Mouse (Mus musculus): ENCODE data around the gene Zranb1. TPM values are rescaled to one million over a fixed set of nuclear protein-coding genes. Genes with fewer than 3 reads are reported as not detected.
A peak's percentile ranks its signal among the peaks of the same experiment; 100 is the strongest.

The Zranb1 gene
- total and polyA plus RNA-seq, 3 experiments, result 8.2 to 37.2 (median 31.5) TPM

DNA sequence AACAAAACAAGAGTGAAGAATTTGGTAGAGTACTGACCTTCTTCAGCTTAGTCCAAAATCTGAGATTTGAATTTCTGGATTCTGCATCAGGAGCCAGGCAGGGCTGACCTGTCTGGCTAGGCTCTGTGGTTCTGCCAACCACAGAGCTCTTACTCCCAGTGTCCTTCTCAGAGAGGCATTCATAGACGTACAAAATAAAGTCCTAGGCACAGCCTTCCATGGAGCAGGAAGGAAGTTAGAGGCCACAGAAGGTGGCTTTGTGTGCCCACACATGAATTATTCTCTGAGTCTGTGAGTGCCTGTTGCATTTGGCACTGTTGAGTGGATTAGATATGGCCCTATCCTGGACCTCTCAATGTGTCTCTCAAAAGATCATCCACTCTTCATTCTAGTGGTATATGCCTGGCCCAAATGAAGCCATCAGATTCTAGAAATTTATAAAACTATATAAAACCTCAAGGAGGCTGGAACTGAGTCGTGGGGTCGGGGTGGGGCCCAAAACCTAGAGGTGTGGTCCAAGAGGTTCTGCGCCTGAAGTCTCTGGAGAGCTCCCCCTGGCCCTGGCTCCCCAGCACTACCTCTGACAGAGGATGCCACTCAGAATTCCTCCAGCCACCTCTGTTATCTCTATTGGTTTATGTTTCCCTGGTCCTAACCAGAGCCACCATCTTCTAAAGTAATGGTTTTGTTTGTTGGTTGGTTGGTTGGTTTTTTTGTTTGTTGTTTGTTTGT, 42.3 kb upstream of the Zranb1 start:
- no peaks in the 10 kb centered on the region for H3K36me3 ChIP-seq (ENCODE audit: control insufficient read depth, insufficient read depth, low read length)
- TF ChIP-seq CTCF (IDR thresholded peaks at IDR 0.05), result no peak
- TF ChIP-seq EP300 (IDR thresholded peaks at IDR 0.05; ENCODE audit: insufficient read depth, low read depth, low read length), result no peak
- no peaks in the 10 kb centered on the region for H3K79me2 ChIP-seq (replicated peaks; ENCODE audit: control insufficient read depth, insufficient read depth, low read length)
- intact Hi-C loops (cut with DNase I), result no loop called here
- 68% methylated on average over 4 of the region's 4 CpGs for WGBS
- H3K4me1 ChIP-seq (ENCODE audit: control insufficient read depth, insufficient read depth, low read length), result peaks cover 6% of the 10 kb centered on the region; the same call in 1 of the 2 replicates
- peak in 1 of 2 experiments; percentile 3 for DNase-seq
- H3K27me3 ChIP-seq (ENCODE audit: control insufficient read depth, insufficient read depth, low read length), result no peaks in the 10 kb centered on the region
- no peak overlapping the region for H3K4me3 ChIP-seq
- no peak overlapping the region for H3K27ac ChIP-seq
- H3K9ac ChIP-seq (ENCODE audit: low read depth, low read length), result no peak overlapping the region

DNA sequence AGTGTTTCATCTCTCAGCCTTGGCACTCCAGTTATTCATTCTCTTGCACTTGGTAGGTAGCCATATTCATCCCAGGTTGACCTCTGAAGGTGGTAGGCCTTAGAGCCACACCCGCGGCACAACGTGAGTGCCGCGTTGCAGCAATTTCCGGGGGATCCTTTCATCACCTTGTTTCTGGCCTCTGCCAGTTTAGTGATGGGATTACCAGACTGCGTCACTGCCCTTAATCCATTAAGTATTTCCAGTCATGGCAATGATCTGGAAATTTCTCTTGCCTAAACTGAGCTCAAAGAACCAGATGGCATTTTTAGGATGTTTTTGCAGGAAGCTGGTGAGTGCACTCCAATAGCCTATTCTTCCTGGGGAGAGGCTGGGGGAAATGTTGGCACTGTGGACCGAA, 41.3 kb upstream of the Zranb1 start:
- no peak overlapping the region for H3K4me3 ChIP-seq
- intact Hi-C loops (cut with DNase I), result no loop called here
- 94% methylated on average over 8 of the region's 8 CpGs for WGBS
- H3K79me2 ChIP-seq (replicated peaks; ENCODE audit: control insufficient read depth, insufficient read depth, low read length), result no peaks in the 10 kb centered on the region
- no peak for TF ChIP-seq EP300 (IDR thresholded peaks at IDR 0.05; ENCODE audit: insufficient read depth, low read depth, low read length)
- TF ChIP-seq POLR2A (IDR thresholded peaks at IDR 0.05; ENCODE audit: insufficient read depth, low read depth, low read length), result no peak
- TF ChIP-seq CTCF (IDR thresholded peaks at IDR 0.05), result no peak
- peak in 1 of 2 experiments; percentile 8 for DNase-seq
- H3K27ac ChIP-seq, result no peak overlapping the region
- no peaks in the 10 kb centered on the region for H3K36me3 ChIP-seq (ENCODE audit: control insufficient read depth, insufficient read depth, low read length)
- no peak overlapping the region for H3K9ac ChIP-seq (ENCODE audit: low read depth, low read length)
- no peaks in the 10 kb centered on the region for H3K27me3 ChIP-seq (ENCODE audit: control insufficient read depth, insufficient read depth, low read length)
- H3K4me1 ChIP-seq (ENCODE audit: control insufficient read depth, insufficient read depth, low read length), result peaks cover 6% of the 10 kb centered on the region; the same call in 1 of the 2 replicates

DNA sequence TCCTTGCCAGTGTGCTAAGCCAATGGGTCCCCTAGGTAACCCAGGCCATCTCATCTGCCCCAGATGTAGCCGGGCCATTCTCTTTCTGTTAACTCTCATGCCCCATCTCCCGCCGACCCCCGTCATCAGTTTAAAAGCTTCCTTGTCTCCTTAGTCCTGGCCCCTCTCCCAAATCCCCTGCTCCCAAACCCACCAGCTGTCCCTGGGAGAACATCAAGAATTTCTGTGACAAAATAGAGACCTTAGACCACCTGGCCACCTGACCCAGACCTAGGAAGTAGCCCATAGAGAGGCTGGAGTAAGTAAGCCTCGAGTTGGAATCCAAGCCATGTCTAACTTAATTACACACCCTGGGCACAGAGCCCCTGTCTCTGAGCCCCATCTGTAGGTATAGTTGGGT, 40.7 kb upstream of the Zranb1 start:
- intact Hi-C loops (cut with DNase I), result no loop called here
- no peak overlapping the region for H3K9ac ChIP-seq (ENCODE audit: low read depth, low read length)

DNA sequence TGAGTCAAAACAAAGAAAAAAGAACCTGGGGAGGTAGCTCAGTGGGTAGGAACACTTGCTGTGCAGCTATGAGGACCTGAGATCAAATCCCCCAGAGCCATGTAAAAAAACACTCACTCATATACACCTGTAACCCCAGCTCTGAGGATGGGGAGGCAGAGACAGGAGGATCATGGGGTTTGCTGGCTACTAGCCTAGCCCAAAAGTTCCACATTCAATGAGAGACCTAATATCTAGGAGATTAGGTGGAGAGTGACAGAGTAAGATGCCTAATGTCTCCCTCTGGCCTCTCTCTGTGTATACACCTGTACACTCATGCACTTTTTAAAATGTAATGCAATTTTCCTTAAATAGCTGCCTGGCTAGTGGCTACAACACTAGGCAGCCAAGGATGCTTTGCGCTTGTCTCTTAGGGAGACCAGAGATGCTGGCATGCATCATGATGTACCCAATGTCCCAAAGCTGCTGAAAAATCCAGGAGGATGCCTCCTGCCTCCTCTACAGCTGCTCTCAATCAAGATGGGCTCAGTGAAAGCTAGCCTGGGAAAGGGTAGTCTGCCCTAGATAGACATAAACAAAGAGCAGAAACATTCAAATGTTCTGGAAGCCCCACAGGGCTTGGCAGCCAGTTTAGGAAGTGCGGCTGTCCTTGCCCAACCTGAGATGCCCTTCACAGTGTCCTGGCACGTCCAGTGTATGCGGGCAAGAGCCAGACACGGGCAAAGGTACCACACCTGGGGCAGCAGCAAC, 39.2 kb upstream of the Zranb1 start:
- 59% methylated on average over 5 of the region's 5 CpGs for WGBS
- TF ChIP-seq CTCF (IDR thresholded peaks at IDR 0.05) (no peak), EP300 (IDR thresholded peaks at IDR 0.05; ENCODE audit: insufficient read depth, low read depth, low read length) (no peak), POLR2A (IDR thresholded peaks at IDR 0.05; ENCODE audit: insufficient read depth, low read depth, low read length) (no peak)
- H3K36me3 ChIP-seq (ENCODE audit: control insufficient read depth, insufficient read depth, low read length), result no peaks in the 10 kb centered on the region
- no peaks in the 10 kb centered on the region for H3K27me3 ChIP-seq (ENCODE audit: control insufficient read depth, insufficient read depth, low read length)
- H3K79me2 ChIP-seq (replicated peaks; ENCODE audit: control insufficient read depth, insufficient read depth, low read length), result no peaks in the 10 kb centered on the region
- H3K4me3 ChIP-seq, result no peak overlapping the region
- H3K4me1 ChIP-seq (ENCODE audit: control insufficient read depth, insufficient read depth, low read length), result peaks cover 7% of the 10 kb centered on the region; the same call in 1 of the 2 replicates
- H3K27ac ChIP-seq, result peak overlapping the region; percentile 7; the same call in 1 of the 2 replicates
- DNase-seq, result peak; percentile 32 to 43
- intact Hi-C loops (cut with DNase I), result no loop called here
- no peak overlapping the region for H3K9ac ChIP-seq (ENCODE audit: low read depth, low read length)

More for the DNA sequence above, 40.7 kb upstream of the Zranb1 start:
- 92% methylated on average over 5 of the region's 5 CpGs for WGBS
- Histone ChIP-seq H3K79me2 (replicated peaks; ENCODE audit: control insufficient read depth, insufficient read depth, low read length) (no peaks in the 10 kb centered on the region), H3K27ac (no peak overlapping the region), H3K4me3 (no peak overlapping the region), H3K4me1 (ENCODE audit: control insufficient read depth, insufficient read depth, low read length) (peaks cover 6% of the 10 kb centered on the region; the same call in 1 of the 2 replicates), H3K36me3 (ENCODE audit: control insufficient read depth, insufficient read depth, low read length) (no peaks in the 10 kb centered on the region), H3K27me3 (ENCODE audit: control insufficient read depth, insufficient read depth, low read length) (no peaks in the 10 kb centered on the region)
- no peak for DNase-seq
- TF ChIP-seq POLR2A (IDR thresholded peaks at IDR 0.05; ENCODE audit: insufficient read depth, low read depth, low read length) (no peak), CTCF (IDR thresholded peaks at IDR 0.05) (no peak), EP300 (IDR thresholded peaks at IDR 0.05; ENCODE audit: insufficient read depth, low read depth, low read length) (no peak)

DNA sequence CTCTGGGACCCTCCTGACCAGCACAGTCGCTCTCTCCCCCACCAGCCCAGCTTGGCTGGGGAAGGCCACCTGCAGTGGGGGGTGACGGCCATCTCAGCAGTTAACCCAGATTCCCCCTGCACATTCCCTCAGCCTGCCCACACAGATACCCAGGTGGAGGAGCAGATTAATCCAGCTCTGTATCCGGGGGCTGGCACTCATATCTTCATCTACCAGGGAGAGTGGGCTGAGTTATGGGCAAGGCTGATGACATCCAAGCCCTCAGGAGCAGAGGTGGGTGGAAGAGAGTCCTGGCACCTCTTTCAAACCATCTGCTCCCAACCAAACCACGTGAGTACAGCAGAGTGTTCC, 38.7 kb upstream of the Zranb1 start:
- no peak overlapping the region for H3K4me3 ChIP-seq
- H3K36me3 ChIP-seq (ENCODE audit: control insufficient read depth, insufficient read depth, low read length), result no peaks in the 10 kb centered on the region
- no peak for TF ChIP-seq EP300 (IDR thresholded peaks at IDR 0.05; ENCODE audit: insufficient read depth, low read depth, low read length)
- TF ChIP-seq CTCF (IDR thresholded peaks at IDR 0.05), result no peak
- no peak for TF ChIP-seq POLR2A (IDR thresholded peaks at IDR 0.05; ENCODE audit: insufficient read depth, low read depth, low read length)
- H3K27ac ChIP-seq, result peak overlapping the region; percentile 7; the same call in 1 of the 2 replicates
- WGBS, result 53% methylated on average over 4 of the region's 4 CpGs
- no peaks in the 10 kb centered on the region for H3K27me3 ChIP-seq (ENCODE audit: control insufficient read depth, insufficient read depth, low read length)
- DNase-seq, result no peak
- intact Hi-C loops (cut with DNase I), result no loop called here
- H3K9ac ChIP-seq (ENCODE audit: low read depth, low read length), result no peak overlapping the region
- peaks cover 7% of the 10 kb centered on the region; the same call in 1 of the 2 replicates for H3K4me1 ChIP-seq (ENCODE audit: control insufficient read depth, insufficient read depth, low read length)
- no peaks in the 10 kb centered on the region for H3K79me2 ChIP-seq (replicated peaks; ENCODE audit: control insufficient read depth, insufficient read depth, low read length)

DNA sequence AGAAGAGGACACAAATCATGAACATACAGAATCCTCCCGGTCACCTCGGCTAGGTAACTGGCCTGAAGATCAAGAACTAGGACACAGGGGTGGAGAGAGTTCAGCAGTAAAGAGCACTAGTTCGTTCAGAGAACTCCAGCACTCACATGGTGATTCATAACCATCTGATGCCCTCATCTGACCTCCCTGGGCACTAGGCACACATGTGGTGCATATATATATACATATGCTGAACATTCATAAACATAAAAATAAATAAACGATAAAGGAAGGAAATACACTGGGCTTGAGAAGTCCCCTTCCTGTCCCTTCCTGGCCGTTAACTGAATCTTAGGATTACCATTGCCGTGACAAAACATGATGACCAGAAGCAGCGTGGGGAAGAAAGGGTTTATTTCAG, 38.1 kb upstream of the Zranb1 start:
- no peak overlapping the region; the same call in 1 of the 2 replicates for H3K27ac ChIP-seq
- intact Hi-C loops (cut with DNase I), result no loop called here
- no peaks in the 10 kb centered on the region for H3K36me3 ChIP-seq (ENCODE audit: control insufficient read depth, insufficient read depth, low read length)
- 52% methylated on average over 7 of the region's 7 CpGs for WGBS
- peaks cover 7% of the 10 kb centered on the region; the same call in 1 of the 2 replicates for H3K4me1 ChIP-seq (ENCODE audit: control insufficient read depth, insufficient read depth, low read length)
- no peaks in the 10 kb centered on the region for H3K79me2 ChIP-seq (replicated peaks; ENCODE audit: control insufficient read depth, insufficient read depth, low read length)
- DNase-seq, result no peak
- H3K4me3 ChIP-seq, result no peak overlapping the region
- H3K9ac ChIP-seq (ENCODE audit: low read depth, low read length), result no peak overlapping the region
- no peaks in the 10 kb centered on the region for H3K27me3 ChIP-seq (ENCODE audit: control insufficient read depth, insufficient read depth, low read length)
- TF ChIP-seq EP300 (IDR thresholded peaks at IDR 0.05; ENCODE audit: insufficient read depth, low read depth, low read length), result no peak
- no peak for TF ChIP-seq CTCF (IDR thresholded peaks at IDR 0.05)
- no peak for TF ChIP-seq POLR2A (IDR thresholded peaks at IDR 0.05; ENCODE audit: insufficient read depth, low read depth, low read length)

All from heart, adult 2 months (tissue).